ENCODE assay signal across 17 mouse cellular contexts in the genomic region with DNA sequence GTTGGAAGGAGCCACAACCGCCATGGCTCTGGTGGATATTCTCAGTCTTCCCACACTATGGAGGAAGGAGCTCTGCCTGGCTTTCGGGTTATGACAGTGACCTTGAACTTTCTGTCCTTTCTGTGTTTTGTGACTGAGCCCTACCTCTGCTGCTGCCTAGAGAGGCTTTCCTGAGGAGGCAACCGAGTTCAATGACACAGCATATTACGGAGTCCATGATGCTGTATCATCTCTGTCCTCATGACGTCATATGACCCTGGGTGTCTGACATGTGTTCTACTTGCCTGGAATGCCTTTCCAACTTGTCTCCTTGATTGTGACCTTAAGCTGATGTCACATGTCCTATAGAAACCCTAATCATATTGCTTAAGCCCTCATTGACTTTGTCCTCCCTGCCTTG.
"Had no signal": no experiment of that assay in that cellular context is flagged by ENCODE, and none has a peak within 500 bp of the region (broad histone marks: within the 10 kb centered on the region; RNA-seq: fewer than 3 reads in every experiment).

No protein-coding gene starts in this region.

- H3K4me3 ChIP-seq: intestine, embryonic 15.5 days; layer of hippocampus, adult 2 months; liver, embryonic 15.5 days had no signal

- H3K27me3 ChIP-seq: intestine, embryonic 15.5 days; liver, embryonic 15.5 days had no signal

- H3K9me3 ChIP-seq: intestine, embryonic 15.5 days; liver, embryonic 15.5 days had no signal

- H3K27ac ChIP-seq: intestine, embryonic 15.5 days; layer of hippocampus, adult 2 months; liver, embryonic 15.5 days; macrophage; stomach, postnatal 0 days had no signal

- ATAC-seq: intestine, embryonic 15.5 days; lung, postnatal 0 days had no signal

- H3K36me3 ChIP-seq: intestine, embryonic 15.5 days had no signal

- H3K9ac ChIP-seq: intestine, embryonic 15.5 days; liver, embryonic 15.5 days; lung, embryonic 14.5 days had no signal

- H3K4me1 ChIP-seq: intestine, embryonic 15.5 days had no signal

- DNase-seq: kidney, adult 18-20 months; kidney, adult 9 months; kidney, postnatal 25 days; layer of hippocampus, adult 9-11 months; lung, embryonic 14.5 days; midbrain, embryonic 14.5 days; right cerebral cortex, postnatal 4 days; thymus, adult 2 months; thymus, postnatal 14 days; thymus, postnatal 4 days had no signal

- H3K4me2 ChIP-seq: intestine, embryonic 15.5 days; liver, embryonic 15.5 days; lung, embryonic 14.5 days; midbrain, embryonic 11.5 days had no signal
